Mouse (Mus musculus): ENCODE measurements around the gene Pnlip. TPM values are rescaled to one million over a fixed set of nuclear protein-coding genes. Genes with fewer than 3 reads are reported as not detected.

Pnlip gene
- polyA plus RNA-seq, 1 experiment from 2014 or later, result not detected

DNA sequence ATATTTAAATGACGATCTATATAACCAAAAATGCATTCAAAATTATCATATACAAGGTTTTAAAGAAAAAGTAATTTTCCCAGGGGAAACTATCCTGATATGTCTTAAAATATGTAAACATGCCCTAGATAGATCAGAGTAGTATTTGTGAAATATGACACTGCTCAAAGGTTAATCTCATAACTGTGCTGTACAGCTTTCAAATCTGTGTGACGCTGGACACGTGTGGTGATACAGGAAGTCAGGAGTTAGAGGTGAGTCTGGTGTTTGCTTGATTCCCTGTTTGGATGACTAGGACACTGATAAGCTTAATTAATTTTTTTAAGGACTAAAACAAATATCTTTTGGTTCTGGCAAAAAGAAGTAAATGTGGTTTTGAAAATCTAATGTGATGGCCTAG lies 43.0 kb downstream of the Pnlip start:
- no peak for ATAC-seq (ENCODE audit: low FRiP score, low TSS enrichment)
- 76% methylated on average over 3 of the region's 3 CpGs for WGBS
- H3K27ac ChIP-seq (ENCODE audit: low read depth, low read length), result no peak overlapping the region
- H3K27me3 ChIP-seq (ENCODE audit: control insufficient read depth, insufficient read depth, low read length), result no peaks in the 10 kb centered on the region
- no peak overlapping the region for H3K9ac ChIP-seq (ENCODE audit: low read depth, low read length)
- H3K4me3 ChIP-seq (ENCODE audit: low read length), result no peak overlapping the region
- no peaks in the 10 kb centered on the region for H3K36me3 ChIP-seq (ENCODE audit: control insufficient read depth, insufficient read depth, low read length)
- H3K4me1 ChIP-seq (ENCODE audit: control insufficient read depth, insufficient read depth, low read length), result no peaks in the 10 kb centered on the region
- H3K4me2 ChIP-seq (replicated peaks; ENCODE audit: low read depth, low read length), result no peak overlapping the region
- no peaks in the 10 kb centered on the region for H3K9me3 ChIP-seq (ENCODE audit: control insufficient read depth, low read length)

DNA sequence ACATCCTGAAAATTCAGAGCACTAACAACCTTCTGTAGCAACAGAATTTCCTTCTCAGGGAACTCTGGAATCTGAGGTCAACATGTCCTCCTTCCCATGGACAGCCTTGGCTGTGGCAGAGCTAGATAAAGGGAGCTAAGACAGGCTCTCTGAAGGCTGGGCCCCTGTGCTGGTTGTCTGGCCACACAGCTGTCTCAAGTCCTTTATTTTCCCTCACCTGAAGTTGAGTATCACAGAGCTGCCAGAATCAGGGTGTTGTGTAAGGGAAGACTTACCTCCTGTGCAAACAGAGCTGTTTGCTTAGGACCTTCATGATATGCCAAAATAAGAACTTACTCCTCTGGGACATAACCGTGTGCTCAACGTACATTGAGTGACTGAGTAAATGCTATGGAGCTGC lies 43.9 kb downstream of the Pnlip start:
- no peaks in the 10 kb centered on the region for H3K27me3 ChIP-seq (ENCODE audit: control insufficient read depth, insufficient read depth, low read length)
- no peak for ATAC-seq (ENCODE audit: low FRiP score, low TSS enrichment)
- H3K4me1 ChIP-seq (ENCODE audit: control insufficient read depth, insufficient read depth, low read length), result no peaks in the 10 kb centered on the region
- no peaks in the 10 kb centered on the region for H3K36me3 ChIP-seq (ENCODE audit: control insufficient read depth, insufficient read depth, low read length)
- 77% methylated on average over 2 of the region's 2 CpGs for WGBS
- H3K9ac ChIP-seq (ENCODE audit: low read depth, low read length), result no peak overlapping the region
- no peak overlapping the region for H3K27ac ChIP-seq (ENCODE audit: low read depth, low read length)
- H3K9me3 ChIP-seq (ENCODE audit: control insufficient read depth, low read length), result no peaks in the 10 kb centered on the region
- H3K4me2 ChIP-seq (replicated peaks; ENCODE audit: low read depth, low read length), result no peak overlapping the region
- H3K4me3 ChIP-seq (ENCODE audit: low read length), result no peak overlapping the region

DNA sequence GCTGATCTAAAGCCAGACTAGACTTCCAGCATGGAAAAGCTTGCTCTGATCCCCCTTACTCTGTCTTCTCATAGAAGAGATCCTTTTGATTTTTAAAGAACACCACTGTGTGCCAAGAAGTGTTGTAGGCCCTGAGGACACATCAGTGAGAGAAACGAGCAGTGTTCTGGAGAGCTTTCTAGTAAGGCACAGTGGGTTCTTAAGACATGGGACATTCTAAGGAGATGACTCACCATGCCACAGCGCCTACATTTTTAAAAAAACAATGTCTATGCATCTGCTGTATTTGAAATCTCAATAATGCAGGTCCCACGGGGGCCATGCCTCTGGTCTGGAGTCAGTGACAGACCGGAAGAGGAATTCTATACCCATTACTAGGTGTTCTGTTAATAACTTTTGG lies 52.3 kb downstream of the Pnlip start:
- Histone ChIP-seq H3K4me3 (ENCODE audit: low read length) (no peak overlapping the region), H3K4me1 (ENCODE audit: control insufficient read depth, insufficient read depth, low read length) (no peaks in the 10 kb centered on the region), H3K4me2 (replicated peaks; ENCODE audit: low read depth, low read length) (no peak overlapping the region), H3K27ac (ENCODE audit: low read depth, low read length) (no peak overlapping the region), H3K9ac (ENCODE audit: low read depth, low read length) (no peak overlapping the region), H3K36me3 (ENCODE audit: control insufficient read depth, insufficient read depth, low read length) (no peaks in the 10 kb centered on the region), H3K27me3 (ENCODE audit: control insufficient read depth, insufficient read depth, low read length) (no peaks in the 10 kb centered on the region), H3K9me3 (ENCODE audit: control insufficient read depth, low read length) (no peaks in the 10 kb centered on the region)
- WGBS, result 89% methylated on average over 4 of the region's 4 CpGs
- no peak for ATAC-seq (ENCODE audit: low FRiP score, low TSS enrichment)

DNA sequence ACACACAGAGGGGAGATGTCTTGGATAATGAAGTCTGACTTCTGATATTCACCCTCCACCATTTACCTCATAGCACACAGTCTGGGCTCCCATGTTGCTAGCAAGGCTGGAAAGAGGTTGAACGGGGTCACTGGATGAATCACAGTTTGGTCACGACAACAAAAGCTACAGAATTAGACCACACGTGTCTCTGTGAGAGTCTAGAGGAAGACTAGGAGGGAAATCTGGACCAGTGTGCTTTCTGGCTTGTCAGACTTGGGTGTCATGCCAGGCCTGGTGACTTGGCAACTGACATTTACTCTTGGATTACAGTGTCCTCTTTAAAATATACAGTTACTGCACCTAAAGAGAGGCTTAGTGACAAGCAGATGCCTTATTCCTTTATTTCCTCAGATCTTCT lies 56.3 kb downstream of the Pnlip start:
- 69% methylated on average over 3 of the region's 3 CpGs for WGBS
- Histone ChIP-seq H3K36me3 (ENCODE audit: control insufficient read depth, insufficient read depth, low read length) (no peaks in the 10 kb centered on the region), H3K27me3 (ENCODE audit: control insufficient read depth, insufficient read depth, low read length) (no peaks in the 10 kb centered on the region), H3K27ac (ENCODE audit: low read depth, low read length) (no peak overlapping the region), H3K4me2 (replicated peaks; ENCODE audit: low read depth, low read length) (no peak overlapping the region), H3K9me3 (ENCODE audit: control insufficient read depth, low read length) (no peaks in the 10 kb centered on the region), H3K9ac (ENCODE audit: low read depth, low read length) (no peak overlapping the region), H3K4me1 (ENCODE audit: control insufficient read depth, insufficient read depth, low read length) (no peaks in the 10 kb centered on the region), H3K4me3 (ENCODE audit: low read length) (no peak overlapping the region)
- ATAC-seq (ENCODE audit: low FRiP score, low TSS enrichment), result no peak

DNA sequence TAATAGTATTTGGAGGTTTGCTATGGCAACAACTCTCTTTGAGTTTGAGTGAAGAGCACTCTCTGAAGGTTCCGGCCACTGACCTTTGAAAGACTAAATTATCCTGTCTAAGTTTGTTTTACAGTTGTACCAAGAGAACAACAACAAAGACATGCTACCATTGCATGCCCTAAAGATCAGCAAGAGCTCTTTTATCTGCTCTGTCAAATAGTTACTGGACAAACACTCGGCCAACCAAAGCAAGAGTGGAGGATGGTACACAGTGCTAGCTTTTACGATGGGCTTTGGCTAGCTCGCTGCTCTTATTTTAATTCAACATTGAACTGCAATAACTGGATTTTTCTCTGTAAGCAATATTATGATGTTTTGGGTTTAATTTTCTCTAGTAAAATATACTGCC lies 65.6 kb downstream of the Pnlip start:
- Histone ChIP-seq H3K27ac (ENCODE audit: low read depth, low read length) (no peak overlapping the region), H3K27me3 (ENCODE audit: control insufficient read depth, insufficient read depth, low read length) (no peaks in the 10 kb centered on the region), H3K9me3 (ENCODE audit: control insufficient read depth, low read length) (no peaks in the 10 kb centered on the region), H3K36me3 (ENCODE audit: control insufficient read depth, insufficient read depth, low read length) (no peaks in the 10 kb centered on the region), H3K4me2 (replicated peaks; ENCODE audit: low read depth, low read length) (no peak overlapping the region), H3K4me1 (ENCODE audit: control insufficient read depth, insufficient read depth, low read length) (no peaks in the 10 kb centered on the region), H3K9ac (ENCODE audit: low read depth, low read length) (no peak overlapping the region), H3K4me3 (ENCODE audit: low read length) (no peak overlapping the region)
- WGBS, result 69% methylated on average over 4 of the region's 4 CpGs
- ATAC-seq (ENCODE audit: low FRiP score, low TSS enrichment), result no peak

DNA sequence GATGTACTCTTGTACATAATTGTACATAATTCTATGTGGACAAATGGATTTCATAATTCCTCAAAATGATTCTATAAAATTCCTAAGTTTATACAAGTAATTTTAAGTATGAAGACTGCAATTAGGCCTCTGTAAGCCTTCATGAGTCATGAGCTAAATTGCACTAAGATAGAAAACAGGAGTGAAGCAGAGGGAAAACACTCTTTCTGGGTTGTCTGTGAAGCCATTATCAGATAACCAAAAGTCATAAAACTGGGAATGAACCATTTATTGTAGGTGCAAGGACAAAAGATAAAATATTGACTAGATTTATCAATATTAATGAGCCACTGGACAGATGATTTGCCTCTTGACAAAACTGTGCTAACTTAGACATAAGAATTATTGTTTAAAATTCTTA lies 68.1 kb downstream of the Pnlip start:
- Histone ChIP-seq H3K27me3 (ENCODE audit: control insufficient read depth, insufficient read depth, low read length) (no peaks in the 10 kb centered on the region), H3K4me1 (ENCODE audit: control insufficient read depth, insufficient read depth, low read length) (no peaks in the 10 kb centered on the region), H3K9me3 (ENCODE audit: control insufficient read depth, low read length) (no peaks in the 10 kb centered on the region), H3K36me3 (ENCODE audit: control insufficient read depth, insufficient read depth, low read length) (no peaks in the 10 kb centered on the region), H3K9ac (ENCODE audit: low read depth, low read length) (no peak overlapping the region), H3K4me3 (ENCODE audit: low read length) (no peak overlapping the region), H3K27ac (ENCODE audit: low read depth, low read length) (no peak overlapping the region), H3K4me2 (replicated peaks; ENCODE audit: low read depth, low read length) (no peak overlapping the region)
- ATAC-seq (ENCODE audit: low FRiP score, low TSS enrichment), result no peak

DNA sequence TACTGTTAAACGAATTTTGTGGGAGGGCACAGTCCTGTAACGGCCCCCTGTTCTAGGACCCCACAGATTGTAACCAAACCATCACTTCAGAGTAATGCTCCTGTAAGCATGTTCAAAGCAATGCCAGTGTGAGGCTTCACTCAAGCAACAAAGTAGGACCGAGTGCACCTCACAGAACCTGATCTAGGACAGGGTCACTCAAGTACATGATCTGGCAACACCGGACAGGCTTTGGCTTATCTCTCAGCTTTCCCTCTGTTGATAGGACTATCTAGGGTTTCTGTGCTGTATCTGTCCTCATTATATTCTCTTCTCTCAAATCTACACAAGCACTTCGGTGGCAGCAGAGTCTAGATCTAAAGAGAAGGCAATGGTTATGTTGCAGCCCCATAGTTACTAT lies 74.3 kb downstream of the Pnlip start:
- H3K36me3 ChIP-seq (ENCODE audit: control insufficient read depth, insufficient read depth, low read length), result no peaks in the 10 kb centered on the region
- 83% methylated on average over 5 of the region's 5 CpGs for WGBS
- no peak overlapping the region for H3K4me3 ChIP-seq (ENCODE audit: low read length)
- H3K9me3 ChIP-seq (ENCODE audit: control insufficient read depth, low read length), result no peaks in the 10 kb centered on the region
- H3K27me3 ChIP-seq (ENCODE audit: control insufficient read depth, insufficient read depth, low read length), result no peaks in the 10 kb centered on the region
- no peak overlapping the region for H3K9ac ChIP-seq (ENCODE audit: low read depth, low read length)
- no peak for ATAC-seq (ENCODE audit: low FRiP score, low TSS enrichment)
- no peak overlapping the region for H3K27ac ChIP-seq (ENCODE audit: low read depth, low read length)
- no peak overlapping the region for H3K4me2 ChIP-seq (replicated peaks; ENCODE audit: low read depth, low read length)
- H3K4me1 ChIP-seq (ENCODE audit: control insufficient read depth, insufficient read depth, low read length), result no peaks in the 10 kb centered on the region; the same call in 1 of the 2 replicates

DNA sequence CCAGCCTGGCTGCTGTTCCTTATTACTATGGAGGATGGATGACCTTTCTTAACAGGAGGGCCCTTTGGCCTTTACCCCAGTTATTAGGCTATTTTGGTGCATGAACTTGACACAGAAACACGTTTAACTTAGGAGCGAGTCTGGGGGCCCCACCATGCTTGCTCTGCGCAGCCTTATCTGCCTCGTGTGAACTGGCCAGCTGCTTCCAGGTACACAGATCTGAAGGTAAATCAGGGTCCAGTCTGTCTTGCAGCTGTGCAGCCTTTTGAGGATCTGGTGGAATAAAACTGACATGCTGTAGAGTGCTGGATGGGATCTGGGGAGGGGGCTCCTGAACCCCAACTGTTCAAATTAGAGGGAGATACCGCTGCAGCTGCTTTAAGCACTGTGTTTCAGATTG lies 75.5 kb downstream of the Pnlip start:
- H3K4me2 ChIP-seq (replicated peaks; ENCODE audit: low read depth, low read length), result no peak overlapping the region
- H3K9me3 ChIP-seq (ENCODE audit: control insufficient read depth, low read length), result no peaks in the 10 kb centered on the region
- ATAC-seq (ENCODE audit: low FRiP score, low TSS enrichment), result no peak
- 72% methylated on average over 5 of the region's 5 CpGs for WGBS
- H3K4me1 ChIP-seq (ENCODE audit: control insufficient read depth, insufficient read depth, low read length), result no peaks in the 10 kb centered on the region; the same call in 1 of the 2 replicates
- H3K9ac ChIP-seq (ENCODE audit: low read depth, low read length), result no peak overlapping the region
- H3K27me3 ChIP-seq (ENCODE audit: control insufficient read depth, insufficient read depth, low read length), result no peaks in the 10 kb centered on the region
- no peak overlapping the region for H3K4me3 ChIP-seq (ENCODE audit: low read length)
- H3K27ac ChIP-seq (ENCODE audit: low read depth, low read length), result no peak overlapping the region
- no peaks in the 10 kb centered on the region for H3K36me3 ChIP-seq (ENCODE audit: control insufficient read depth, insufficient read depth, low read length)

- WGBS, result 48% methylated on average over 5 of the region's 5 CpGs
Observed at GRCm38 (mm10) chr19:58728445-58729031, 76.2 kb downstream of the Pnlip start, which contains the start of gene Pnliprp1. Pnliprp1 (plus strand) TSS chr19:58728887.

More at GRCm38 (mm10) chr19:58728445-58729031, 76.2 kb downstream of the Pnlip start, which contains the start of gene Pnliprp1:
- ATAC-seq (ENCODE audit: low FRiP score, low TSS enrichment), result no peak
- H3K9me3 ChIP-seq (ENCODE audit: control insufficient read depth, low read length), result no peaks in the 10 kb centered on the region
- no peak within 1 kb of the TSS for H3K4me3 ChIP-seq (ENCODE audit: low read length)
- H3K27ac ChIP-seq (ENCODE audit: low read depth, low read length), result no peak within 1 kb of the TSS
- no peaks in the 10 kb centered on the region for H3K27me3 ChIP-seq (ENCODE audit: control insufficient read depth, insufficient read depth, low read length)
- no peak within 1 kb of the TSS for H3K4me2 ChIP-seq (replicated peaks; ENCODE audit: low read depth, low read length)
- no peaks in the 10 kb centered on the region for H3K36me3 ChIP-seq (ENCODE audit: control insufficient read depth, insufficient read depth, low read length)
- H3K4me1 ChIP-seq (ENCODE audit: control insufficient read depth, insufficient read depth, low read length), result no peaks in the 10 kb centered on the region; the same call in 1 of the 2 replicates
- no peak within 1 kb of the TSS for H3K9ac ChIP-seq (ENCODE audit: low read depth, low read length)

Measured in kidney, embryonic 14.5 days (tissue).